In genomic region chr11:25359723-25360122, GRCm38 (mm10) we compare ENCODE assay signal across 11 mouse cellular contexts.
"Had no signal": no experiment of that assay in that cellular context is flagged by ENCODE, and none has a peak within 500 bp of the region (broad histone marks: within the 10 kb centered on the region; RNA-seq: fewer than 3 reads in every experiment).

No protein-coding gene starts in this region.

- DNase-seq: liver, embryonic 13.5 days; liver, postnatal 0 days; lung, adult 2 months; lung, postnatal 14 days; lung, postnatal 36 days; thymus, adult 18-20 months; thymus, postnatal 14 days; thymus, postnatal 36 days had no signal

- ATAC-seq: liver, postnatal 0 days; lung, postnatal 0 days; midbrain, embryonic 13.5 days; midbrain, embryonic 15.5 days had no signal
